Mouse (Mus musculus): ENCODE results near the gene Igdcc3.

Gene Igdcc3

DNA sequence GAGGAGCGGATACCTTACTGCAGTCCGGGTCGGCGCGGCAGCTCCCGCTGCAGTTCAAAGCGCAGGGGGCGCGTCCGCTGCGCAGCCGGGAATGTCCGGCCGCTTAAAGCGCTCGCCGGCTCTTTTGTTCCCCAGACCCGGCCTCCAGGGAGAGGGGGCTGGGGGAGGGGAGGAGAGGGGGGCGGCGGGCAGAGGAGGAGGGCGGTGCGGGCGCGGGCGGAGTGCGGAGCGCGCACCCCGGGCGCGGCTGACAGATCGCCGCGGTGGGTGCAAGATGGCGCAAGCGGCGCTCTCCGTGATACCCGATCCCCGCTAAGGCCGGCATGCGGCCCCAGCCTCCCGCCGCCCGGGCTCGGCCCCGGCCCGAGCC, at the start of gene Igdcc3:
Gene Igdcc3, plus strand, starts transcription at position 254 of the 370 bp plus-strand sequence.
- DNase-seq, result no peak

DNA sequence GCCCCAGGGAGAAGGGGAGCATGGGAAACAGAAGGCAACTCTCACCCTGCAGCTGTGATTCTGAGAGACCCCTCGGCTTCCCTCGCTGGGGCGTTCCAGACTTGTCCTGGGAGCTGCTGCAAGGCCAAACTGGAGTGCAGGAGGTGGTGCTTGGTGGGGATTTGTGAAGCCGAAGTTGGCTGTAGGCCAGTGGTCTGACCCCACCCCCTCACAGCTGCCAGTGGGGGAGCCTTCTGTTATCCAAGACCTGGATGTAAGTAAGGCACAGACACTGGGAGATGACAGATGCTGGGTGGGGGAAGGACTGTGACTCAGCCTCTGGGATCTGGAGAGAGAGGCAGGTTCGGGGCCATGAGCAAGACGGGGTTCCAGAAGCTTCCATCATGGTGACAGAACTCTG, 46.8 kb upstream of the Igdcc3 start:
- no peak for DNase-seq

DNA sequence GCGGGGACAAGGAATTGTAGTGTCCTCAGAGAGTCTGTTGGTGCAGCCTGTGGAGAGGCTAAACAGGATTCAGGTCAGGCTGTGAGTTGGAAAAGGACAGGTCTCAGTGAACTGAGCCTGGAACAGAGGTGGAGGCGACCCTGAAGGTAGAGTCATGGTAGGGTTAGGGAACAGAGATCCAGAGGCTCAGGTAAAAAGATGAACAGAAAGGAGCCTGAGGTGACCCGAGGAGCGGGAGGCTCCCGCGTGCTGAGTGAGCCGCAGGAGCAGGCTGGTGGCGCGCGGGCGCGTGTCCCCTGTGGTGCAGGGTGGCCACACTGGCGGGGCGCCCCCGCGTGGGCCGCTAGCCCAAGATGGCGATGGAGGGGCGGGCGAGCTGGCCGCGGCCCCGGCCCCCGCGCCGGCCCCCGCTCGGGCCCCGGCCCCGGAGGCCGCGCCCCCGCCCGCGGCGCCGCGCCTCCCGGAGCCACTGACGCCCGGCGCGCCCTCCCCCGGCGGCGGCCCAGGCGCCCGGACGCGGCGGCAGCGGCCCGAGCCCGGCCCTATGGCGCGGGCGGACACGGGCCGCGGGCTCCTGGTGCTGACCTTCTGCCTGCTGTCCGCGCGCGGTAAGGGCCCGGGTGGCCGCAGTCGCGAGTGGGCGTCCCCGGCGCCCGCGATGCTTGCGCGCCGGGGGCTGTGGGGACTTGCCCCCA, 39.9 kb upstream of the Igdcc3 start, which contains the start of gene Igdcc4:
Gene Igdcc4, plus strand, starts transcription at position 496 of the 695 bp plus-strand sequence.
- no peak for DNase-seq

DNA sequence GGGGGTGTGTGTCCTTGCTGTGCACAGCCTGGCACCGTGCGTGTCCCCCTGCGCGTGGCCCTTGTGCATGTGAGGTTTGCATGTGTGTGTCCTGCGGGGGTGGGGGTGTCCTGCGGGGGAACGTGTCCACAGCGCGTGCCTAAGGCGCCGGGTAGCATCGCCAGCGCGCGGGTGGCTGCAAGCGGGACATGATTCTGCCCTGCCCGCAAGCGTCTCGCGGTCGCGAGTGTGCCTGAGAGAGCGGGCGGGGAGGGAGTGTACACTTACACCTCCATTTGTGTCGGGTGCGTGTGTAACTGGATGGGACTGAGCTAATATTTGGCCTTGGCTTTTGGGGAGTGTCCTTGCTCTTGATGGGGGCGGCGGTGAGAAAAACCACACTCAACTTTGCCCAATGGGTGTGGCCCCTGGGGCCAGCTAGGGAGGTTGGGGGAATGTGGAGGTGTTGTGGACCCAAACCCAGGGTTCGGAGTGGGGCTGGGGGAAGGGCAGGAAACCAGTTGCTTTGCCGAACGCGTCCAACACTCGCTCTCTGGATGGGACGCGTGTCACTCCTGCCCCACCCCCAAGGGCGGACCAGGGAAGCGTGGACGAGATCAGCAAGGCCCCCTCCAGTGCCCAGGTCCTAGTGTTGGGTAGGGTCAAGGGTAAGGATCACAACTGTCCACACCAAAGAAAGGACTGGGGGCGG, 39.2 kb upstream of the Igdcc3 start:
- DNase-seq, result no peak

DNA sequence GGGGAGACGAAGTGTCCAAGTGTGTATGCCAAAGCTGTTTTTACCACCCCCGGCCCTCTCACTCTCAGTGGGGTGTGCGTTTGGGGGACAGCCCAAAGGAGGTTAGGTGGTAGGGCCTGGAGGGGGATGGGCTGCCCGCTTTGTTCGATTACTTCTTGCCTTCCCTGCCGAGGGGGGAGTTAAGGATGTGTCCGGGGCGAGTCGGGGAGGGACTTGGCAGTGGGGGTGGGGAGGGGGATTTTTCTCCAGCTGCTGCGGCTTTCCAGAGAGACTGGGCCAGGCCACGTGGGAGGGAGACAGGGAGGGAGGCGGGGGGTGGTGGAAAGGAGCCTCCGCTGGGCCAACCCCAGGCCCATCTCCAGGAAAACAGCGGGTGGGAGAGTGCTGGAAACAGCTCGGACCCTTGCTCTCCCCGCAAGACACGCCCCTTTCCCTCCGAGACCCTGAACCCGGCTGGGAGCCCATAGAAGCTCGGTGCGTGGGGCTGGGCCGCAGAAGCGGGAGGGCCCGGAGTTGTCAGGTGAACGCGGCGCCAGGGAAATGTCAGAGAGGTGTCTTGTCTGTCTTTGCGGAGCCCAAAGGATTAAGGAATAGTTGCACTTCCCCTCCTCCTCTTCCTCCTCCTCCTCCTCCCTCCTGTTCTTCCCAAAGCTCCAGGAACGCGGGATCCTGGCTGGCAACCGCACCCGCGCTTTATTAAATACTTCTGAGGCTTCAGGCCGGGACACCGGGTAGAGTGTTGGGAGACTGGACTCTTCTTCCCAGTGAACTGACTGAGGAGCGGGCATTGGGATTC, 38.4 kb upstream of the Igdcc3 start:
- DNase-seq, result no peak

DNA sequence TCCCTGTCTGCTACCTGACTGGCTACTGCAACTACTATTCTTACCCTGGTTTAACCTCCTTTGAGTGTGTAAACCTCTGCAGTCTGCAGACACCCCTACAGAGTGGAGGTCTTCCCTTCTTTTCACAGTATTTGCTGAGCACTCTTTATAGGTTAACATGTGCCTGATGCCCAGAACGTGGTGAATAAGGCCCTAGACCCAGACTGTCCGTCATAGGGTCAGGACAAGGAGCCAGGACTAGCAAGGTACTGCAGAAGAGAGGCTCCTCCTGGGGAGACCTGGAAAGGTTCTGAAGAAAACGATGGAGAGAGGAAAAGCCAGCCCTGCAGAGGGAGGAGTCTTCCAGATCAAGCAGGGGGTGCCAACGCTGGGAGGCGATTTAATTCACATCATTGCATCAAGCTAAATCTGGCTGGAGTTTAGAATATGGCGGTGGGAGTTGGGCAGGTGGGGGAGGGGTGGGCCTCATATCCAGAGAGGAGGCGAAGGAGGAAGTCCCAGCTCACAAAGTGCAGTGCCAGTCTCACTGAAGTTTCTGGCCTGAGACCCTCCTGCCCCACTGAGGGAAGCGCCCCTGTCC, 37.7 kb upstream of the Igdcc3 start:
- no peak for DNase-seq

DNA sequence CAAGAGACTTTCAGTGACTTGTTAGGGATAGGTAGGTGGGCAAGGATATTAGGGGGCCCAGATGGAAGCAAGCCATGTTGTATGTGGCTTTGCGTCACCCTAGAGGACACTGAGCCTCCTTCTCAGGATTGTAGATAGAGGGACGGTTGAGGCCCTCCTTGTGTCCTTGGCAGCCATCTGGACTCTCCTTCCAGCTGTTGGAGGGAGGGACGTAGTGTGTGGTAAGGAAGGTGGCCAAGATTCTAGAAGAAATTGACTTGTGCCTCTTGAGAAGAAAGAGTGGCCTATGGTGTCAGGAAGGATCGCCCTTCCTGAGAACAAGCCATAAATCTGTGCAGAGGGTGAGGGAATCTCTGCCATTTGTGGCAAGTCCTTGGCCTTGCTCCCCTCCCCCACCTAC, 34.2 kb upstream of the Igdcc3 start:
- no peak for DNase-seq

DNA sequence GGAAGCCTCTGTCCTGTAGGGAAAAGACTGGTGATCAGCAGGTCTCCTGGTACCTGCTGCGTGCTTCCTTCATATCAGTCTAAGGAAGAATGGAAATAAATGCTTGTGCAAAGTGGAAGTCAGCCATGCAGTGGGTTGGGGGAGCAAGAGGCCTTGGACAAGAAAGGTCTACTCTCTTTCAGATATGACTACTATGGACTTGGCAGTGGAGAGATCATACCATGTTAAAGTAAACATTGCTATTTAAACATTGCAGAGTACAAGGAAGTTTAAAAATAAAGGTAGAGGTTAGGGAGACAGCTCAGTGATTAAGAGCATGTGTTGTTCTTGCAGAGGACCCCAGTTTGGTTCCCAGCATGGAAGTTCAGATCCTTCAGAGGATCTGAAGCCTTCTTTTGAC, 33.1 kb upstream of the Igdcc3 start:
- no peak for DNase-seq

DNA sequence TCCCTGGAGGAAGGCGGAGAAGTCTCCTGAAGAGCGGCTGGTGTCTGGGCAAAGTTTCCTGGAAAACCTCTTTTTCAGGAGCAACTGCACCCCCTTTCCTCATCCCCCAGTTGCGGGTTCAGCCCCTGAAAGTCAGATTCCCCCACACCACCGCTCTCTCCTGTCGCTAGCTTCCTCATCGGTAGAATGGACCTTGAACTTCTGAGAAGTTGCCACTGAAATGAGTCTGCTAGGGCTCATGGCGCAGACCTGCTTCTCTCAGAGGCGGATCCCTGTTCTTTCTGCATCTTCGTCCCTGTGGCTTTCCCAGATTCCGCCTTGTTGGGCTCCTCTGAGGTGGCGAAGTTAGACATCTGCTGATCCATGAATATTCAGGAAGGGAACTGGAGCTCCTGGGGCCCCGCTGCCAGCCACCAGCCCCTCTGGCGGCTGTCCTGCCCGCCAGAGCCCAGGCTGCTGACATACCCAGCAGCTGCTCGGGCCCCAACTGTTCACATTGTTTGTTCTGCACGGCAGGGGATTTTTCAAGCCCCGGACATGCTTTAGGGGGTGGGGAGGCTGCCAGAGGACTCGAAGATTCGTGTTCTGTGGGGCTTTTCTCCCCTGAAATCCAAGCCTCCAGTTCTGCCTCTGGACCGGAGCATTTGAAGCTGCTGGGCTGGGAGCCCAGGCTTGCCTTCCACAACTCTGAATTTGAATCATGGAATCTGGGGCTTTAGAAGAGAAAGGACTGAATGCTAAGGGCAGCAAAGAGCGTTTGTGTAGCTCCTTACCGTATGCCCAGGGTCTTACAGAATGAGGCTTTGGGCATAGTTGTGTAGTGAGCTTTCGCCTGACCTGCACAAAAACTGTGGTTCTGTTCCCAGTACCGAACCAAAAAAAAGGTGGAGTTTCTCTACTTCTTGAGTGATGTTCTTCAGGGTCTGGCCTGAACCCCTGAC, 31.6 kb upstream of the Igdcc3 start:
- no peak for DNase-seq

DNA sequence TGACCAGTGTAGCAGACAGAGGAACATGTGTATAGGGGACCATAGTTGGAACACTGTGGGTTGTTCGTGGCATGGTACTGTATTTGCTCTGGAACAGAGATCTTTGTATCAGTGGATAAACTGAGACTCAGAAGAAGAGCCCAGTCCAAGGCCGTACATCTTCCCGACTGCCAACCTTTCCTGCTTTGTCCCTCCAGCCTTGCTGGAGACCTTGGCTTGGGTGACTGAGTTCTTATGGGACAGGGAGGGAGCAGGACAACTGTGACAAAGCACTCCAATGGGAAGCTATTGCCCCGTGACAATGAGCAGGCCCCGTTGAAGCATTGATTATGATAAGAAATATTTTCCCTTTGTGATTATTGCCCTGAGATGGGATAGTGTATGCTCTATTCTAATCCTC, 29.3 kb upstream of the Igdcc3 start:
- no peak for DNase-seq

DNA sequence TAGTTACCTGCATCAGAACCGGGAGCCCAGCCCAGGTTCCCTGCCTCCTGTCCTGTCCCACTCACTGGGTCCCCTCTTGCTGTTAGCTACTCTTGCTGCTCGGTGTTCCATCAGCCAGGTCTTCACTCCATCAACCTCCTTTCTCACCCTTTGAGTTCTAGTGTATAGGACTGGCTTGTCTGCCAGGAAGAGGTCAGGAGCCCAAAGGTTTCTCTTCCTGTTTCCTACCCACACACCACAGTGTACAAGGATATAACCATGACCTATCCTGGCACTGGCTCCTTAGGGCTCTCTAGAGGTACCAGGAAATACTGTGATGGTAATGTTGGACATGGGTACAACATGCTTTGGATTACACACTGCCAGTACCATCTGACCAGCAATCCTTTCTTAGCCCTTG, 27.3 kb upstream of the Igdcc3 start:
- DNase-seq, result no peak

DNA sequence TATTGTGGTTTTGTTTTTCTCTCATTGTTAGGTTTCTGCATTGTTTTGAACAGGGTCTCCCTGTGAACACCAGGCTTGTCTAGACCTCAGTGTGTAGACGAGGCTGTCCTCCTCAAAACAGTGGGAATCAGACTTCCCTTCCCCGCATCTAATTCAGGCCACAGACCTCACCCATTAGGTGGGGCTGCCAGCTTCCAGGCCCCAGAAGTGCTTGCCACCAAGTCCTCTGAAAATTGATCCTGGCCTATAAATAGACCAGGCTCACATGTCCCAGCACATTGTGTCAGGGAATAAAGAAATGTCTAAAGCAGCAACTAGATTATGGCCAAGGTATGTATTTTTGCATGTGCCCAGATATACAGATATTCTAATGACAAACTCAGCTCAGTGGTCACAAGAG, 25.1 kb upstream of the Igdcc3 start:
- DNase-seq, result no peak

DNA sequence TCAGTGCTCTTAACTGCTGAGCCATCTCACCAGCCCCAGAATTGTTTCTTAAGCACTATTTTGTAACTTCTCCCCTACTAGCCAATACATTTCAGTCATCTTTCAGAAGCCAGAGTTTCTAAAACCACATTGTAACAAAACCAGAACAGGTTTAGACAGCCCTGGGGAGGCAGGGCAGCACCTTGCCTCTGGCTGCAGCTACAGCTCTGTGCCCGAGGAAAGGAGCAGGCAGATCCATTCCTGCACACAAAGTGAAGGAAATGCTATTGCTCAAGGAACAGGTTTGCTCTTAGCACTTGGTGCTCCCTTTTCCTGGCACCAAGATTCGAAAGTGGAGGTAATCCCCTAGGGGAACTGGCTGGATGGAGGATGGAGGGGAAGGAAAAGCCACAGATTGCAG, 23.5 kb upstream of the Igdcc3 start:
- no peak for DNase-seq

DNA sequence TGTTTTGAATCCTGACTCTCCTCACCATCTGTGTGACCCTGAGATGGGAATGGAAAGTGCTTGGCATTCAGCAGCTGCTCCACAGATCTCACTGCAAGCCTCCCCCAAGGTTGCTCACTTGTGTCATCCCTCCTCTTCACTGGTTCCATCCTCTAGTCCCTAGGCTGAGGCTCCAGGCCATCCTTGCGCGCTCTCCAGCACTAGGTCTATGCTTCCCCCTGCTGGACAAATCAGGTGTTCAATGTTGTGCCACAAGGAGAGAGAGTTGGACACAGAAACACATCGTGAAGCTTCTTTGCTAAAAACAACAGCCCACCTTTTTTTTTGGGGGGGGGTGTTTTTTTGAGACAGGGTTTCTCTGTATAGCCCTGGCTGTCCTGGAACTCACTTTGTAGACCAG, 20.1 kb upstream of the Igdcc3 start:
- peak; percentile 24 for DNase-seq

DNA sequence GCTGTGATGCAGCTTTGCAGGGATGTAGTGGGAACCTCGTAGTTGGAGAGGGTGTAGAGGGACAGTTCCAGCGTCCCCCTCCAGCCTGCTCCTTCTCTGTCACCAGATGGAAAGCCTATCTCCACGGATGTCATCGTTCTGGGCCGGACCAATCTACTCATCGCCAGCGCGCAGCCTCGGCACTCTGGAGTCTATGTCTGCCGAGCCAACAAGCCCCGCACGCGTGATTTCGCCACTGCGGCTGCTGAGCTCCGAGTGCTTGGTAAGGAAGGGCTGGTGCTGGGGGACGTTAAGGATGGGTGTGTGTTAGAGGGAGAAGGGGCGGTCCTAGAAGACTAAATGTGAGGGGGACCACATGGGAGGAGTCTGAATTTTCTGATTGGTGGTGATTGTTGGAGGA, 18.4 kb upstream of the Igdcc3 start:
- no peak for DNase-seq

DNA sequence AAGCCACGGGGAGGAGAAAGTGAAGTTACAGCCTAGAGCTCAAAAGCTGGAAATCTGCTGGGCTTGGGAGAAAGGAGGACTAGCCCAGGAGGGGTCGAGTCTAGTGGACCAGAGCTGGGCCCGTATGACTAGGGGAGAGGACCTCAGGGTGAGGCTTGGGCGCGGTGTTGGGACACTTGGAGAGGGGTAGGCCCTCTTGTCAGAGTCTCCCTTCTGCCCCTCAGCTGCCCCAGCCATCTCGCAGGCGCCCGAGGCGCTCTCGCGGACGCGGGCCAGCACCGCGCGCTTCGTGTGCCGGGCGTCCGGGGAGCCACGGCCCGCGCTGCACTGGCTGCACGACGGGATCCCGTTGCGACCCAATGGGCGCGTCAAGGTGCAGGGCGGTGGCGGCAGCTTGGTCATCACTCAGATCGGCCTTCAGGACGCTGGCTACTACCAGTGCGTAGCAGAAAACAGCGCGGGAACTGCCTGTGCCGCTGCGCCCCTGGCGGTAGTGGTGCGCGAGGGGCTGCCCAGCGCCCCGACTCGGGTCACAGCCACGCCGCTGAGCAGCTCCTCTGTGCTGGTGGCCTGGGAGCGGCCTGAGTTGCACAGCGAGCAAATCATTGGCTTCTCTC, 17.3 kb upstream of the Igdcc3 start:
- no peak for DNase-seq

DNA sequence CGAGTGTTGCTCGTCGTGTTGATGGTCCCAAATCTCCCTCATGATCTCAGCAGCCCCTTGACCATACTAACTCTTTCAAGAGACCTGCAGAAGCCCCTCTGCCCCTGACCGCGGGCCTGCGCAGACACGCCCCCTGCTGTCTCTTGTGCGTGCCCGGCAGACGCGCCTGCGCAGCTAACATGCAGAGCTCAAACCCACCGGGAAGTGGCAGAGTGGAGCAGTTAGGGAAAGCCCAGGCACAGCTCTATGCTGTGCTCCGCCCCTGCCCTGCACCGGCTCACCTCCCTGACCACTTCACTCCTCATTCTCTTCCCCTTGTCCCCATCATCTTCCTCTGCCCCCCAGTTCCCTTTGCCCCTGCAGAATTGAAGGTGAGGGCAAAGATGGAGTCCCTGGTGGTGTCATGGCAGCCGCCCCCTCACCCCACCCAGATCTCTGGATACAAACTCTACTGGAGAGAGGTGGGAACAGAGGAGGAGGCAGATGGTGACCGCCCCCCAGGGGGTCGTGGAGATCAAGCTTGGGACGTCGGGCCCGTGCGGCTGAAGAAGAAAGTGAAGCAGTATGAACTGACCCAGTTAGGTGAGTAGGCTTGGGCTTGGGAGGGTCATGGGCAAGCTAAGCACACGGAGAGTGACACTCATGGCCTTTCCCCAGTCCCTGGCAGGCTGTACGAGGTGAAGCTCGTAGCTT, 12.7 kb upstream of the Igdcc3 start:
- DNase-seq, result peak; percentile 23

DNA sequence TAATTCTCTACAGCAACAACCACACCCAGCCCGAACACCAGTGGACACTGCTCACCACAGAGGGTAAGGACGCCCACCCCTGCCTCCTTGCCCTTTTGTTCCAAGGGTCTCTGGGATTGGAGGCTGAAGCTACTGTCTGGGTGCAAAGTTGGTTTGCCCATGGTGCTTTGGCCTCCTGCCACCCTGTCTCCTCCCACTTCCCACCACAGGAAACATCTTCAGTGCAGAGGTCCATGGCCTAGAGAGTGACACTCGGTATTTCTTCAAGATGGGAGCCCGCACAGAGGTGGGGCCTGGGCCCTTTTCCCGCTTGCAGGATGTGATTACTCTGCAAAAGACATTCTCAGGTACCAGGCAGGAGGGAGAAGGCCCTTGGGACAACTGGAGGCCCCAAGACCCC, 9.3 kb upstream of the Igdcc3 start:
- no peak for DNase-seq

DNA sequence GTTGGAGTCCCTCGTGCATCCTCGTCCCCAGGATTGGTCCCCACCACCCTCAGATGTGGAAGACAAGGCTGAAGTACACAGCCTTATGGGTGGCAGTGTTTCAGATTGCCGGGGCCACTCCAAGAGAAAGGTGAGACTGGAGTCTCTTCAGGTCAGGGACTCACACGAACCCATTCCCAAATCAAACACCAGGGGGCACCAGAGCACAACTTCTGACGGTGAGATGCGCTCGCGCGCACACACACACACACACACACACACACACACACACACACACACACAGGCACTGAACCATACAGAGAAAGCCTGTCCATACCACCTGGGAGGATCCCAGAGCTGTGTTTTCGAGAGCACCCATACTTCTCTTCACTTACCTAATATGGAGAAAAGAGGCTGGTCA, 7.2 kb upstream of the Igdcc3 start:
- peak; percentile 26 for DNase-seq

DNA sequence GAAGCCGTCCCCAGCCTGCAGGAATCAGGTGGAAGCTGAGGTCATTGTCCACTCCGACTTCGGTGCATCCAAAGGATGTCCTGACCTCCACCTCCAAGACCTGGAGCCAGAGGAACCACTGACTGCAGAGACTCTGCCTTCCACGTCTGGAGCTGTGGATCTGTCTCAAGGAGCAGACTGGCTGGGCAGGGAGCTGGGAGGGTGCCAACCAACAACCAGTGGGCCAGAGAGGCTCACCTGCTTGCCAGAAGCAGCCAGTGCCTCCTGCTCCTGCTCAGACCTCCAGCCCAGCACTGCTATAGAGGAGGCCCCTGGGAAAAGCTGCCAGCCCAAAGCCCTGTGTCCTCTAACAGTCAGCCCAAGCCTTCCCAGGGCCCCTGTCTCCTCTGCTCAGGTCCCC, 5.9 kb upstream of the Igdcc3 start:
- no peak for DNase-seq

DNA sequence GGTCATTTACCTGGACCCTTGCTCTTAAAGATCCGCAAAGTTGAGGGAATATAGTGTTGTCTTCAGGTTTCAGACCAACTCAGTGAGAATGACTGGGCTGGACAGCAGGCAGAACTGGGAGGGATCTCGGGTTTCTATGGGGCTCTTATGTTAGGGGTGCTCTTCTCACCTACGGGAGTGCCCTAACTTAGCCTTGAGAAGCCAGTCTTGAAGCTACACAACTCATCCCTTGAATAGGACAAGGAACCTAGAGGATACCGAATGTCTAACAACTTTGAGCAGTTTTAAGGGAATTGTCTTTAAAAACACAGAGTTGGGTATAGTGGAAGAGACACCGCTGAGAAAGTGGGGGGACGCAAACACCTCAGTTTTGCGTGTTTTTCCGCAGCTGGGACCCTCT, 498 bp upstream of the Igdcc3 start:
- DNase-seq, result no peak
